Mouse (Mus musculus) lung, embryonic 16.5 days (tissue): ENCODE results near the gene Arhgap24. TPM values are rescaled to one million over a fixed set of nuclear protein-coding genes. Genes with fewer than 3 reads are reported as not detected.

Experiments
- ATAC-seq: fragments of 200-750 bp; cut with Nextera tagmentation; 2 replicates; pipeline ENCODE4 v1.8.0; 2017; ENCODE audit warnings: low read depth, mild to moderate bottlenecking, moderate library complexity
- H3K27ac ChIP-seq: fragments of 300-500 bp; sonication (generic); 2 replicates; pipeline ENCODE4 v1.5.1; 2014; ENCODE audit warnings: mild to moderate bottlenecking, control low read depth, low read length
- H3K27me3 ChIP-seq: fragments of 300-500 bp; sonication (generic); 2 replicates; pipeline ENCODE4 v1.6.1; 2014; ENCODE audit warnings: low read depth, low read length, mixed read lengths; ENCODE audit not compliant: control insufficient read depth, insufficient read depth
- H3K36me3 ChIP-seq: fragments of 300-500 bp; sonication (generic); 2 replicates; pipeline ENCODE4 v1.6.1; 2014; ENCODE audit warnings: low read length; ENCODE audit not compliant: control insufficient read depth, insufficient read depth
- H3K4me1 ChIP-seq: fragments of 300-500 bp; sonication (generic); replicated peaks from 2 replicates; pipeline ENCODE4 v1.6.1; 2014; ENCODE audit warnings: low read length, mixed read lengths; ENCODE audit not compliant: control insufficient read depth, insufficient read depth
- H3K4me2 ChIP-seq: fragments of 300-500 bp; sonication (generic); 2 replicates; pipeline ENCODE4 v1.6.1; 2014; ENCODE audit warnings: low read depth, low read length, control low read depth
- H3K4me3 ChIP-seq: fragments of 300-500 bp; sonication (generic); 2 replicates; pipeline ENCODE4 v1.5.1; 2014; ENCODE audit warnings: mild to moderate bottlenecking, low read length, control low read depth
- H3K9ac ChIP-seq: fragments of 300-500 bp; sonication (generic); 2 replicates; pipeline ENCODE4 v1.6.1; 2014; ENCODE audit warnings: low read length, control low read depth
- H3K9me3 ChIP-seq: fragments of 300-500 bp; sonication (generic); 2 replicates; pipeline ENCODE4 v1.6.1; 2016; ENCODE audit warnings: low read length; ENCODE audit not compliant: control insufficient read depth
- WGBS: fragments of 180-500 bp; shearing (Covaris S2); extraction: QIAGEN DNeasy Blood & Tissue Kit; methylation state at CpG from one replicate; pipeline ENCODE4 v1.1.7; 2014; 5-methylcytosine and 5-hydroxymethylcytosine counted together
- polyA plus RNA-seq: library from polyadenylated mRNA; unstranded; fragments of >200 nt; fragmentation: Nextera tagmentation; extraction: Ambion mirVana; gene quantifications from 2 replicates; pipeline ENCODE4 v1.2.1, GENCODE M21; 2015

Gene Arhgap24
- polyA plus RNA-seq, 1 experiment from 2014 or later, result 40.1 TPM

- Histone ChIP-seq H3K4me2 (no peak overlapping the region), H3K27ac (no peak overlapping the region), H3K4me3 (no peak overlapping the region), H3K9me3 (no peaks in the 10 kb centered on the region), H3K36me3 (no peaks in the 10 kb centered on the region), H3K27me3 (no peaks in the 10 kb centered on the region), H3K4me1 (no peaks in the 10 kb centered on the region), H3K9ac (no peak overlapping the region)
- WGBS, result 69% methylated on average over 7 of the region's 7 CpGs
- ATAC-seq, result no peak
Measured at GRCm38 (mm10) chr5:102817641-102818040, 336.4 kb downstream of the Arhgap24 start.

- Histone ChIP-seq H3K27me3 (no peaks in the 10 kb centered on the region), H3K9ac (no peak overlapping the region), H3K27ac (no peak overlapping the region), H3K4me3 (no peak overlapping the region), H3K9me3 (no peaks in the 10 kb centered on the region), H3K4me1 (0 out of 2 replicates have a peak, but pooled peaks cover 3% of the 10 kb centered on the region), H3K4me2 (no peak overlapping the region), H3K36me3 (no peaks in the 10 kb centered on the region)
- 57% methylated on average over 8 of the region's 8 CpGs for WGBS
- ATAC-seq, result no peak
Measured at GRCm38 (mm10) chr5:102825538-102825937, 344.3 kb downstream of the Arhgap24 start.

GRCm38 (mm10) chr5:102839071-102839470 is 357.9 kb downstream of the Arhgap24 start:
- H3K4me2 ChIP-seq, result no peak overlapping the region
- H3K4me1 ChIP-seq, result peaks cover 2% of the 10 kb centered on the region; the same call in 1 of the 2 replicates
- no peak overlapping the region for H3K27ac ChIP-seq
- H3K27me3 ChIP-seq, result no peaks in the 10 kb centered on the region
- H3K9me3 ChIP-seq, result no peaks in the 10 kb centered on the region
- no peak overlapping the region for H3K4me3 ChIP-seq
- 50% methylated on average over 4 of the region's 4 CpGs for WGBS
- H3K9ac ChIP-seq, result no peak overlapping the region
- no peak for ATAC-seq
- no peaks in the 10 kb centered on the region for H3K36me3 ChIP-seq

GRCm38 (mm10) chr5:102843934-102844709 is 362.9 kb downstream of the Arhgap24 start:
- Histone ChIP-seq H3K27me3 (no peaks in the 10 kb centered on the region), H3K27ac (no peak overlapping the region), H3K9ac (no peak overlapping the region), H3K9me3 (no peaks in the 10 kb centered on the region), H3K4me2 (no peak overlapping the region), H3K4me3 (no peak overlapping the region), H3K36me3 (no peaks in the 10 kb centered on the region), H3K4me1 (peaks cover 28% of the 10 kb centered on the region)
- peak; percentile 12; the same call in 1 of the 2 replicates for ATAC-seq
- 24% methylated on average over 5 of the region's 5 CpGs for WGBS

GRCm38 (mm10) chr5:102844731-102845598 is 363.8 kb downstream of the Arhgap24 start:
- H3K4me2 ChIP-seq, result peak overlapping the region; percentile 52
- H3K27ac ChIP-seq, result peak overlapping the region; percentile 6; the same call in 1 of the 2 replicates
- H3K4me3 ChIP-seq, result peak overlapping the region; percentile 36
- no peaks in the 10 kb centered on the region for H3K27me3 ChIP-seq
- H3K9ac ChIP-seq, result peak overlapping the region; percentile 28
- H3K36me3 ChIP-seq, result no peaks in the 10 kb centered on the region
- ATAC-seq, result peak; percentile 93
- peaks cover 28% of the 10 kb centered on the region for H3K4me1 ChIP-seq
- 2% methylated on average over 21 of the region's 21 CpGs for WGBS
- no peaks in the 10 kb centered on the region for H3K9me3 ChIP-seq

GRCm38 (mm10) chr5:102845800-102846199 is 364.6 kb downstream of the Arhgap24 start:
- no peak for ATAC-seq
- H3K27ac ChIP-seq, result no peak overlapping the region

GRCm38 (mm10) chr5:102847859-102848258 is 366.7 kb downstream of the Arhgap24 start:
- no peak overlapping the region for H3K4me2 ChIP-seq
- no peak overlapping the region for H3K27ac ChIP-seq
- no peak overlapping the region for H3K9ac ChIP-seq

More at GRCm38 (mm10) chr5:102845800-102846199, 364.6 kb downstream of the Arhgap24 start:
- 14% methylated on average over 11 of the region's 11 CpGs for WGBS
- H3K9me3 ChIP-seq, result no peaks in the 10 kb centered on the region
- no peaks in the 10 kb centered on the region for H3K36me3 ChIP-seq
- H3K4me3 ChIP-seq, result peak overlapping the region; percentile 36; the same call in 1 of the 2 replicates
- H3K4me1 ChIP-seq, result peaks cover 28% of the 10 kb centered on the region
- H3K4me2 ChIP-seq, result peak overlapping the region; percentile 52
- peak overlapping the region; percentile 12; the same call in 1 of the 2 replicates for H3K9ac ChIP-seq
- no peaks in the 10 kb centered on the region for H3K27me3 ChIP-seq

GRCm38 (mm10) chr5:102851761-102852160 is 370.6 kb downstream of the Arhgap24 start:
- peak; percentile 74 for ATAC-seq
- no peak overlapping the region for H3K4me2 ChIP-seq
- H3K9ac ChIP-seq, result no peak overlapping the region
- H3K9me3 ChIP-seq, result no peaks in the 10 kb centered on the region
- no peak overlapping the region for H3K27ac ChIP-seq
- no peak overlapping the region for H3K4me3 ChIP-seq
- H3K27me3 ChIP-seq, result no peaks in the 10 kb centered on the region
- H3K36me3 ChIP-seq, result no peaks in the 10 kb centered on the region
- 38% methylated on average over 2 of the region's 2 CpGs for WGBS
- H3K4me1 ChIP-seq, result peaks cover 10% of the 10 kb centered on the region

More at GRCm38 (mm10) chr5:102847859-102848258, 366.7 kb downstream of the Arhgap24 start:
- Histone ChIP-seq H3K4me3 (no peak overlapping the region), H3K4me1 (peaks cover 28% of the 10 kb centered on the region), H3K27me3 (no peaks in the 10 kb centered on the region), H3K9me3 (no peaks in the 10 kb centered on the region), H3K36me3 (no peaks in the 10 kb centered on the region)
- 45% methylated on average over 4 of the region's 4 CpGs for WGBS
- no peak for ATAC-seq

GRCm38 (mm10) chr5:102853750-102854149 is 372.6 kb downstream of the Arhgap24 start:
- H3K9ac ChIP-seq, result no peak overlapping the region
- no peak overlapping the region for H3K4me3 ChIP-seq
- H3K9me3 ChIP-seq, result no peaks in the 10 kb centered on the region
- H3K4me2 ChIP-seq, result no peak overlapping the region
- no peaks in the 10 kb centered on the region for H3K36me3 ChIP-seq
- no peak for ATAC-seq
- no peak overlapping the region for H3K27ac ChIP-seq
- 78% methylated on average over 1 of the region's 1 CpGs for WGBS
- no peaks in the 10 kb centered on the region for H3K27me3 ChIP-seq
- H3K4me1 ChIP-seq, result 0 out of 2 replicates have a peak, but pooled peaks cover 2% of the 10 kb centered on the region
